Mouse (Mus musculus) heart, adult 2 months (tissue): Measurements from ENCODE around the gene 4933424G06Rik. TPM values are rescaled to one million over a fixed set of nuclear protein-coding genes. Genes with fewer than 3 reads are reported as not detected.

Source experiments
- DNase-seq, 2 experiments: peaks; one replicate each; pipeline ENCODE4 v3.0.0; 2021
- H3K27ac ChIP-seq: fragments of 200-600 bp; 2 replicates; pipeline ENCODE4 v1.8.1; 2022
- H3K27me3 ChIP-seq: fragments of 200-500 bp; 2 replicates; pipeline ENCODE4 v1.6.1; 2012; ENCODE audit warnings: mild to moderate bottlenecking, low read length, inconsistent platforms, mixed read lengths; ENCODE audit not compliant: control insufficient read depth, insufficient read depth
- H3K36me3 ChIP-seq: fragments of 200-500 bp; 2 replicates; pipeline ENCODE4 v1.6.1; 2012; ENCODE audit warnings: low read length, inconsistent platforms; ENCODE audit not compliant: control insufficient read depth, insufficient read depth
- H3K4me1 ChIP-seq: fragments of 200-500 bp; 2 replicates; pipeline ENCODE4 v1.6.1; 2011; ENCODE audit warnings: low read length; ENCODE audit not compliant: control insufficient read depth, insufficient read depth
- H3K4me3 ChIP-seq: fragments of 200-600 bp; 2 replicates; pipeline ENCODE4 v1.8.1; 2022
- H3K79me2 ChIP-seq: fragments of 200-500 bp; replicated peaks from 2 replicates; pipeline ENCODE4 v1.6.1; 2012; ENCODE audit warnings: mild to moderate bottlenecking, inconsistent platforms, low read length, moderate library complexity, mixed read lengths; ENCODE audit not compliant: control insufficient read depth, insufficient read depth
- H3K9ac ChIP-seq: fragments of 200-500 bp; 2 replicates; pipeline ENCODE4 v1.6.1; 2012; ENCODE audit warnings: low read depth, mild to moderate bottlenecking, control low read depth, inconsistent platforms, low read length, mixed read lengths
- CTCF ChIP-seq: fragments of 200-600 bp; IDR thresholded peaks from 2 replicates; pipeline ENCODE4 v1.8.1; 2022; ENCODE audit warnings: antibody characterized with exemption, mild to moderate bottlenecking, moderate library complexity
- EP300 ChIP-seq: fragments of 200-500 bp; IDR thresholded peaks from 2 replicates; pipeline ENCODE4 v1.6.1; 2011; ENCODE audit warnings: low read depth, low read length, control low read depth; ENCODE audit not compliant: insufficient read depth
- POLR2A ChIP-seq: fragments of 200-500 bp; IDR thresholded peaks from 2 replicates; pipeline ENCODE4 v1.6.1; 2011; ENCODE audit warnings: mild to moderate bottlenecking, low read depth, low read length, control low read depth; ENCODE audit not compliant: insufficient read depth
- WGBS: fragments of 180-500 bp; shearing (Covaris S2); methylation state at CpG from one replicate; pipeline ENCODE4 v1.1.7; 2018; 5-methylcytosine and 5-hydroxymethylcytosine counted together
- intact Hi-C: fragments of 180-260 bp; cut with DNase I; formaldehyde crosslinking; loops from one replicate; pipeline ENCODE4 v1.15.1; 2025
- polyA plus RNA-seq: library from polyadenylated mRNA; depleted of rRNA; stranded (reverse); fragments of >200 nt; gene quantifications from 2 replicates; pipeline ENCODE4 v1.2.3, GENCODE M21; 2012
- total RNA-seq, 2 experiments: library from RNA; stranded (reverse); gene quantifications; 2 replicates each; pipeline ENCODE4 v1.2.3; 2021

Gene 4933424G06Rik
- total and polyA plus RNA-seq, 3 experiments, result not detected

GRCm38 (mm10) chr1:36743046-36743445, 33.1 kb downstream of the 4933424G06Rik start:
- no peak for TF ChIP-seq CTCF
- no peak for TF ChIP-seq POLR2A
- no peak for TF ChIP-seq EP300
- DNase-seq, result no peak
- WGBS, result 54% methylated on average over 9 of the region's 9 CpGs

GRCm38 (mm10) chr1:36744268-36744944, 34.5 kb downstream of the 4933424G06Rik start:
- Histone ChIP-seq H3K27ac (no peak overlapping the region), H3K79me2 (no peaks in the 10 kb centered on the region), H3K36me3 (no peaks in the 10 kb centered on the region), H3K4me3 (no peak overlapping the region), H3K27me3 (no peaks in the 10 kb centered on the region), H3K4me1 (no peaks in the 10 kb centered on the region; the same call in 1 of the 2 replicates), H3K9ac (no peak overlapping the region)
- peak; percentile 48 to 68 for DNase-seq
- intact Hi-C loops, result no loop called here
- 27% methylated on average over 17 of the region's 17 CpGs for WGBS
- TF ChIP-seq EP300 (no peak), POLR2A (no peak), CTCF (peak; percentile 81)

More at GRCm38 (mm10) chr1:36743046-36743445, 33.1 kb downstream of the 4933424G06Rik start:
- intact Hi-C loops, result no loop called here
- Histone ChIP-seq H3K4me3 (no peak overlapping the region), H3K4me1 (no peaks in the 10 kb centered on the region; the same call in 1 of the 2 replicates), H3K27me3 (no peaks in the 10 kb centered on the region), H3K79me2 (no peaks in the 10 kb centered on the region), H3K36me3 (no peaks in the 10 kb centered on the region), H3K9ac (no peak overlapping the region), H3K27ac (no peak overlapping the region)

- Histone ChIP-seq H3K27ac (no peak overlapping the region), H3K9ac (no peak overlapping the region), H3K36me3 (no peaks in the 10 kb centered on the region), H3K4me1 (no peaks in the 10 kb centered on the region; the same call in 1 of the 2 replicates), H3K79me2 (no peaks in the 10 kb centered on the region), H3K4me3 (no peak overlapping the region), H3K27me3 (no peaks in the 10 kb centered on the region)
- TF ChIP-seq CTCF, result no peak
- TF ChIP-seq POLR2A, result no peak
- TF ChIP-seq EP300, result no peak
- intact Hi-C loops, result no loop called here
- no peak for DNase-seq
- WGBS, result 55% methylated on average over 4 of the region's 4 CpGs
Measured at GRCm38 (mm10) chr1:36745661-36746060, 35.7 kb downstream of the 4933424G06Rik start.

GRCm38 (mm10) chr1:36746452-36746851, 36.5 kb downstream of the 4933424G06Rik start:
- no peaks in the 10 kb centered on the region for H3K79me2 ChIP-seq
- intact Hi-C loops, result no loop called here
- H3K27me3 ChIP-seq, result no peaks in the 10 kb centered on the region
- 45% methylated on average over 15 of the region's 15 CpGs for WGBS
- H3K4me3 ChIP-seq, result no peak overlapping the region
- no peaks in the 10 kb centered on the region; the same call in 1 of the 2 replicates for H3K4me1 ChIP-seq
- DNase-seq, result no peak
- H3K9ac ChIP-seq, result no peak overlapping the region
- H3K27ac ChIP-seq, result no peak overlapping the region
- no peak for TF ChIP-seq POLR2A
- peak; percentile 59 for TF ChIP-seq CTCF
- H3K36me3 ChIP-seq, result no peaks in the 10 kb centered on the region

GRCm38 (mm10) chr1:36753932-36754675, 44.2 kb downstream of the 4933424G06Rik start:
- 42% methylated on average over 6 of the region's 6 CpGs for WGBS

GRCm38 (mm10) chr1:36758553-36758952, 48.6 kb downstream of the 4933424G06Rik start:
- no peak overlapping the region for H3K9ac ChIP-seq
- H3K27ac ChIP-seq, result no peak overlapping the region
- no peaks in the 10 kb centered on the region for H3K27me3 ChIP-seq
- 88% methylated on average over 9 of the region's 9 CpGs for WGBS
- intact Hi-C loops, result no loop called here
- DNase-seq, result peak in 1 of 2 experiments; percentile 3
- H3K4me3 ChIP-seq, result no peak overlapping the region
- H3K4me1 ChIP-seq, result no peaks in the 10 kb centered on the region
- TF ChIP-seq POLR2A, result no peak
- TF ChIP-seq EP300, result no peak
- TF ChIP-seq CTCF, result no peak
- no peaks in the 10 kb centered on the region for H3K36me3 ChIP-seq
- H3K79me2 ChIP-seq, result no peaks in the 10 kb centered on the region

More at GRCm38 (mm10) chr1:36753932-36754675, 44.2 kb downstream of the 4933424G06Rik start:
- Histone ChIP-seq H3K4me3 (no peak overlapping the region), H3K27ac (no peak overlapping the region), H3K4me1 (no peaks in the 10 kb centered on the region), H3K79me2 (no peaks in the 10 kb centered on the region), H3K36me3 (no peaks in the 10 kb centered on the region), H3K27me3 (no peaks in the 10 kb centered on the region), H3K9ac (no peak overlapping the region)
- intact Hi-C loops, result no loop called here
- DNase-seq, result no peak
- TF ChIP-seq POLR2A, result no peak
- TF ChIP-seq CTCF, result no peak
- no peak for TF ChIP-seq EP300
